Mouse (Mus musculus) G1E (cell line): ENCODE data around the gene Mprip.

ENCODE experiments used
- CTCF ChIP-seq: IDR thresholded peaks from 2 replicates; pipeline ENCODE4 v1.5.1; 2012; ENCODE audit warnings: low read depth, low read length, inconsistent platforms, mixed read lengths
- TAL1 ChIP-seq: conservative IDR thresholded peaks from 2 replicates; pipeline ENCODE4 v1.6.1; 2012; ENCODE audit warnings: low read depth, low read length, inconsistent platforms, mixed read lengths

DNA sequence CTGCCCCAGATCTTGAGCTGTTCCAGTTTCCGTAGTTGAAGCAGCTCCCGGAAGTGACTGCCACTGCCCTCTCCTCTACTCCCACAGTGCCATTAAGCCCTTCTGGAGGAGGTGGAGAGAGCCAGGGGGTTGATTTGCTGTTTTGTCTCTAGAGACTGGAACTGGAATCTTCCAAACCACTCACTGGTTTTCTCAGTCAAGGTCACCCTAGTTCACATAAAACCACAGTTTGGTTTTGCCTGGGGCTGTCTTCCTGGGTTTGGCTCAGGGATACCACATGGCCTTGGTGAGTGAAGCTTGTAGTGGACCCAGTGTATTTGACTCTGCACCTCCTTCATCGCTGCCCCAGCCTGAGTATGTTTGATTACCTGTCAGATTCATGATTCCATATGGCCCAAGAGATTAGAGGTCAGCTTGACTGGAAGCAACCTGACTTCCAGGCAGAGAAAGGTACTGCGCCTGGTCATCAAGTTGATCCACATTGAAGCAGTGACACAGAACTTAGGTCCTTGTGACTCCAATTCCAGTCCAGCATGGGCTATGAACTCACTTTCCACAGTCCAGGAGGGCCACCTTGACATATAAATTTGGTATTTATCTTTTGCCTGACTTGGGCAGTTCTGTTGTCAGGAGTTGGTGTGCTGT is 10.1 kb downstream of the Mprip start:
- TF ChIP-seq CTCF (no peak), TAL1 (no peak)
